Mouse (Mus musculus): Measurements from ENCODE around the gene Tbca.

GRCm38 (mm10) chr13:94808596-94808995 lies 19.9 kb downstream of the Tbca start:
- TF ChIP-seq CTCF (IDR thresholded peaks at IDR 0.05; ENCODE audit: low read depth, low read length) (no peak), POLR2A (IDR thresholded peaks at IDR 0.05; ENCODE audit: insufficient read depth, low read length) (no peak), EP300 (IDR thresholded peaks at IDR 0.05; ENCODE audit: insufficient read depth, low read depth, low read length) (no peak)
